Mouse (Mus musculus) right cerebral cortex, postnatal 4 days (tissue): ENCODE data around the gene Fyttd1.
"Not testable (repeated sequence)": the region's sequence is repeated elsewhere in the genome, so short reads cannot be mapped to it uniquely, and the experiment has no call there.

Experiments used
- DNase-seq: peaks from one replicate; pipeline ENCODE4 v3.0.0-alpha.2; 2022

Fyttd1 gene

GRCm38 (mm10) chr16:32878972-32879926, 1.9 kb downstream of the Fyttd1 start:
- no peak for DNase-seq

- no peak for DNase-seq
These were observed 4.2 kb downstream of the Fyttd1 start for GRCm38 (mm10) chr16:32881538-32881937.

GRCm38 (mm10) chr16:32887996-32888395, 10.7 kb downstream of the Fyttd1 start:
- no peak for DNase-seq

- no peak for DNase-seq
These were observed 12.6 kb downstream of the Fyttd1 start for GRCm38 (mm10) chr16:32889881-32890280.

GRCm38 (mm10) chr16:32896126-32896525, 18.8 kb downstream of the Fyttd1 start:
- DNase-seq, result no peak

GRCm38 (mm10) chr16:32901360-32902050, 24.2 kb downstream of the Fyttd1 start:
- no peak for DNase-seq

GRCm38 (mm10) chr16:32902051-32902428, 24.7 kb downstream of the Fyttd1 start:
- DNase-seq, result no peak

GRCm38 (mm10) chr16:32906186-32906585, 28.9 kb downstream of the Fyttd1 start:
- DNase-seq, result no peak

- DNase-seq, result no peak
These were observed 29.4 kb downstream of the Fyttd1 start for GRCm38 (mm10) chr16:32906727-32907126.

GRCm38 (mm10) chr16:32913212-32913611, 35.9 kb downstream of the Fyttd1 start:
- no peak for DNase-seq

- peak; percentile 96 for DNase-seq
These were observed 36.9 kb downstream of the Fyttd1 start, which contains the start of gene Lrch3 for GRCm38 (mm10) chr16:32913937-32914881. Gene Lrch3 (plus strand): TSS chr16:32914100.

GRCm38 (mm10) chr16:32915292-32916068, 38.2 kb downstream of the Fyttd1 start:
- no peak for DNase-seq

- not testable (repeated sequence) for DNase-seq
These were observed 49.3 kb downstream of the Fyttd1 start for GRCm38 (mm10) chr16:32926629-32927028.

GRCm38 (mm10) chr16:32927044-32927443, 49.7 kb downstream of the Fyttd1 start:
- no peak for DNase-seq

GRCm38 (mm10) chr16:32929918-32930317, 52.6 kb downstream of the Fyttd1 start:
- no peak for DNase-seq

- DNase-seq, result no peak
These were observed 57.2 kb downstream of the Fyttd1 start for GRCm38 (mm10) chr16:32934470-32934869.

- no peak for DNase-seq
These were observed 57.8 kb downstream of the Fyttd1 start for GRCm38 (mm10) chr16:32935088-32935487.

GRCm38 (mm10) chr16:32937358-32937757, 60.1 kb downstream of the Fyttd1 start:
- no peak for DNase-seq

- DNase-seq, result peak; percentile 40
These were observed 62.0 kb downstream of the Fyttd1 start for GRCm38 (mm10) chr16:32939301-32939700.

- not testable (repeated sequence) for DNase-seq
These were observed 62.4 kb downstream of the Fyttd1 start for GRCm38 (mm10) chr16:32939716-32940115.

GRCm38 (mm10) chr16:32941226-32941625, 63.9 kb downstream of the Fyttd1 start:
- not testable (repeated sequence) for DNase-seq

GRCm38 (mm10) chr16:32942694-32943093, 65.4 kb downstream of the Fyttd1 start:
- no peak for DNase-seq
